Mouse (Mus musculus) MEL (cell line): Measurements from ENCODE around the gene Pomt2. TPM values are rescaled to one million over a fixed set of nuclear protein-coding genes. Genes with fewer than 3 reads are reported as not detected.

ENCODE experiments used
- DNase-seq: peaks from one replicate; pipeline ENCODE4 v3.0.0; 2011; ENCODE audit warnings: low read depth, low spot score
- H3K27ac ChIP-seq: 2 replicates; pipeline ENCODE4 v1.5.1; 2012; ENCODE audit warnings: low read depth, mild to moderate bottlenecking, control low read depth, low read length, moderate library complexity; ENCODE audit not compliant: control insufficient read depth
- H3K27me3 ChIP-seq, 2 experiments: fragments of 150-350 bp in 1 of 2; sonication (generic) in 1 of 2; 2 replicates each; pipeline ENCODE4 v1.6.1; 2012; ENCODE audit warnings: low read length in 2 of 2, mild to moderate bottlenecking in 2 of 2, improper control_type of control experiment in 1 of 2, moderate library complexity in 1 of 2; ENCODE audit not compliant: insufficient read depth in 2 of 2, control insufficient read depth in 1 of 2
- H3K36me3 ChIP-seq, 2 experiments: 2 replicates each; pipeline ENCODE4 v1.6.1; 2012 to 2014; ENCODE audit warnings: low read length in 2 of 2, improper control_type of control experiment in 1 of 2, inconsistent platforms in 1 of 2, mild to moderate bottlenecking in 1 of 2; ENCODE audit not compliant: insufficient read depth in 2 of 2, control insufficient read depth in 1 of 2
- H3K4me1 ChIP-seq, 2 experiments: fragments of 150-350 bp in 1 of 2; sonication (generic) in 1 of 2; 2 replicates each; pipeline ENCODE4 v1.6.1; 2012; ENCODE audit warnings: low read length in 2 of 2, improper control_type of control experiment in 1 of 2, mild to moderate bottlenecking in 1 of 2; ENCODE audit not compliant: insufficient read depth in 2 of 2, control insufficient read depth in 1 of 2
- H3K4me3 ChIP-seq, 2 experiments: fragments of 150-350 bp in 1 of 2; sonication (generic) in 1 of 2; 2 replicates each; pipeline ENCODE4 v1.5.1; 2012; ENCODE audit warnings: low read depth in 2 of 2, low read length in 2 of 2, mild to moderate bottlenecking in 2 of 2, moderate library complexity in 2 of 2, control low read depth in 1 of 2, improper control_type of control experiment in 1 of 2; ENCODE audit not compliant: control insufficient read depth in 1 of 2, insufficient read depth in 1 of 2
- H3K79me2 ChIP-seq: 2 replicates; pipeline ENCODE4 v1.6.1; 2012; ENCODE audit warnings: mild to moderate bottlenecking, low read length, moderate library complexity; ENCODE audit not compliant: control insufficient read depth, poor library complexity, insufficient read depth
- H3K9ac ChIP-seq: 2 replicates; pipeline ENCODE4 v1.6.1; 2012; ENCODE audit warnings: low read depth, mild to moderate bottlenecking, control low read depth, low read length, moderate library complexity; ENCODE audit not compliant: control insufficient read depth, poor library complexity, severe bottlenecking
- H3K9me3 ChIP-seq: fragments of 150-350 bp; sonication (generic); replicated peaks from 2 replicates; pipeline ENCODE4 v1.6.1; 2012; ENCODE audit warnings: mild to moderate bottlenecking, low read length, improper control_type of control experiment, moderate library complexity; ENCODE audit not compliant: insufficient read depth
- CTCF ChIP-seq, 3 experiments: IDR thresholded peaks in 2 of 3; conservative IDR thresholded peaks in 1 of 3; 2 replicates each; pipeline ENCODE4 v1.5.1; 2011 to 2012; ENCODE audit warnings: low read length in 3 of 3, low read depth in 2 of 3, mild to moderate bottlenecking in 2 of 3, improper control_type of control experiment in 1 of 3, inconsistent platforms in 1 of 3, mixed read lengths in 1 of 3, moderate library complexity in 1 of 3; ENCODE audit not compliant: control insufficient read depth in 1 of 3, insufficient read depth in 1 of 3, poor library complexity in 1 of 3, severe bottlenecking in 1 of 3
- E2F4 ChIP-seq: IDR thresholded peaks from 2 replicates; pipeline ENCODE4 v1.6.1; 2011; ENCODE audit warnings: low read depth, low read length, improper control_type of control experiment, borderline replicate concordance
- ELF1 ChIP-seq: IDR thresholded peaks from 2 replicates; pipeline ENCODE4 v1.6.1; 2014; ENCODE audit warnings: low read depth, mild to moderate bottlenecking, inconsistent platforms, low read length, improper control_type of control experiment, moderate library complexity
- GABPA ChIP-seq: IDR thresholded peaks from 2 replicates; pipeline ENCODE4 v1.6.1; 2012; ENCODE audit warnings: low read depth, mild to moderate bottlenecking, inconsistent platforms, low read length, improper control_type of control experiment, moderate library complexity
- JUND ChIP-seq: IDR thresholded peaks from 2 replicates; pipeline ENCODE4 v1.6.1; 2011; ENCODE audit warnings: low read depth, mild to moderate bottlenecking, improper control_type of control experiment, low read length
- KAT2A ChIP-seq: conservative IDR thresholded peaks from 2 replicates; pipeline ENCODE4 v1.6.1; 2012; ENCODE audit warnings: low read depth, low read length, improper control_type of control experiment, inconsistent platforms
- MAFK ChIP-seq: IDR thresholded peaks from 2 replicates; pipeline ENCODE4 v1.6.1; 2011; ENCODE audit warnings: low read depth, mild to moderate bottlenecking, low read length, improper control_type of control experiment, borderline replicate concordance
- MAZ ChIP-seq: IDR thresholded peaks from 2 replicates; pipeline ENCODE4 v1.6.1; 2012; ENCODE audit warnings: low read depth, mild to moderate bottlenecking, inconsistent platforms, low read length, improper control_type of control experiment
- MEF2A ChIP-seq: IDR thresholded peaks from 2 replicates; pipeline ENCODE4 v1.6.1; 2014; ENCODE audit warnings: low read depth, mild to moderate bottlenecking, inconsistent platforms, low read length, improper control_type of control experiment; ENCODE audit not compliant: poor library complexity, insufficient replicate concordance, severe bottlenecking; ENCODE audit errors: extremely low read depth
- MYB ChIP-seq: IDR thresholded peaks from 2 replicates; pipeline ENCODE4 v1.6.1; 2011; ENCODE audit warnings: mild to moderate bottlenecking, low read depth, low read length, improper control_type of control experiment
- MYC ChIP-seq: IDR thresholded peaks from 2 replicates; pipeline ENCODE4 v1.6.1; 2011; ENCODE audit warnings: low read depth, mild to moderate bottlenecking, low read length, improper control_type of control experiment, moderate library complexity
- POLR2AphosphoS5 ChIP-seq: IDR thresholded peaks from 2 replicates; pipeline ENCODE4 v1.6.1; 2012; ENCODE audit warnings: low read depth, borderline replicate concordance, mild to moderate bottlenecking, inconsistent platforms, low read length, moderate library complexity, mixed read lengths
- RAD21 ChIP-seq: IDR thresholded peaks from 2 replicates; pipeline ENCODE4 v1.6.1; 2011; ENCODE audit warnings: mild to moderate bottlenecking, low read depth, low read length, improper control_type of control experiment
- RCOR1 ChIP-seq: IDR thresholded peaks from 2 replicates; pipeline ENCODE4 v1.6.1; 2012; ENCODE audit warnings: low read depth, mild to moderate bottlenecking, inconsistent platforms, low read length, improper control_type of control experiment
- SIN3A ChIP-seq: IDR thresholded peaks from 2 replicates; pipeline ENCODE4 v1.6.1; 2012; ENCODE audit warnings: low read length, improper control_type of control experiment, inconsistent platforms
- TBP ChIP-seq: IDR thresholded peaks from 2 replicates; pipeline ENCODE4 v1.8.0; 2011; ENCODE audit warnings: low read depth, low read length, improper control_type of control experiment
- TCF12 ChIP-seq: IDR thresholded peaks from 2 replicates; pipeline ENCODE4 v1.6.1; 2014; ENCODE audit warnings: low read depth, mild to moderate bottlenecking, inconsistent platforms, low read length, improper control_type of control experiment, moderate library complexity
- UBTF ChIP-seq: IDR thresholded peaks from 2 replicates; pipeline ENCODE4 v1.6.1; 2012; ENCODE audit warnings: low read depth, mild to moderate bottlenecking, inconsistent platforms, low read length, improper control_type of control experiment, moderate library complexity, borderline replicate concordance; ENCODE audit not compliant: insufficient read depth
- ZC3H11A ChIP-seq: IDR thresholded peaks from 2 replicates; pipeline ENCODE4 v1.6.1; 2012; ENCODE audit warnings: low read depth, mild to moderate bottlenecking, inconsistent platforms, low read length, improper control_type of control experiment
- ZNF384 ChIP-seq: IDR thresholded peaks from 2 replicates; pipeline ENCODE4 v1.6.1; 2012; ENCODE audit warnings: low read depth, mild to moderate bottlenecking, inconsistent platforms, low read length, improper control_type of control experiment
- polyA plus RNA-seq, 2 experiments: library from polyadenylated mRNA; stranded (reverse) in 1 of 2; unstranded in 1 of 2; fragments of >175 nt in 1 of 2; fragments of >200 nt in 1 of 2; gene quantifications; 2 replicates each; pipeline versions ENCODE4 v1.2.1 to v1.2.4; 2012; ENCODE audit warnings: low replicate concordance in 2 of 2, low read depth in 1 of 2; ENCODE audit not compliant: insufficient read length in 2 of 2, insufficient read depth in 1 of 2, missing spikeins in 1 of 2
- total RNA-seq: library from RNA; depleted of rRNA; stranded (reverse); fragments of 300-350 nt; gene quantifications from 2 replicates; pipeline ENCODE4 v1.2.3, GENCODE M21; 2012

Gene Pomt2
- total and polyA plus RNA-seq, 3 experiments = 11.1 to 12.9 TPM; not detected in 1

DNA sequence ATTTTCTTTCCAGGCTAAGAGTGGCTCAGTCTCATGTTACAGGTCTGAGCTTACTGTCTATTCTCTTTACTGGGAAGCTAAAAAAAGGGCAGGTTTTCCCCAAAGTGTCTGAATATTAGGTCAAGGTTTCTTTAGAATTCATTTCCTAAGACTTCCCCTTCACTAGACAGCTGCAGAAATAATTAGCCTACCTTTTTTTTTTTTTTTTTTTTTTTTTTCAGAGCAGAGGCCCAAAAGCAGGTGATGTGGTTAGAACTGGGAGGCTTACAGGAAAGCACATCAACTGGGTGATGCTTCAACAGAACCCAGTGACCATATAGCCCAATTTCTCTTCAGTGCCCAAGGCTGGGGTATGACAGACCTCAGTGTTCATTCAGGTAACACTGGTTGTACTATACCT is 48.5 kb upstream of the Pomt2 start:
- TF ChIP-seq CTCF (IDR thresholded peaks at IDR 0.05 in 2 of 3, conservative IDR thresholded peaks at IDR 0.05 in 1 of 3; ENCODE audit: control insufficient read depth in 1 of 3, insufficient read depth in 1 of 3, low read depth in 2 of 3, low read length in 3 of 3, poor library complexity in 1 of 3, severe bottlenecking in 1 of 3) = no peak
- TF ChIP-seq ZNF384 = 0 out of 2 replicates have a peak, but pooled peaks have one; percentile 41
- no peak for TF ChIP-seq TBP
- Histone ChIP-seq H3K36me3 (peaks cover 0 to 29% of the 10 kb centered on the region in 2 experiments; a peak in 2 of 4 replicates), H3K9me3 (no peaks in the 10 kb centered on the region), H3K27me3 (no peaks in the 10 kb centered on the region), H3K27ac (no peak overlapping the region), H3K4me3 (no peak overlapping the region), H3K79me2 (peaks cover 17% of the 10 kb centered on the region), H3K9ac (no peak overlapping the region), H3K4me1 (peaks cover 10 to 26% of the 10 kb centered on the region in 2 experiments)
- DNase-seq = no peak

DNA sequence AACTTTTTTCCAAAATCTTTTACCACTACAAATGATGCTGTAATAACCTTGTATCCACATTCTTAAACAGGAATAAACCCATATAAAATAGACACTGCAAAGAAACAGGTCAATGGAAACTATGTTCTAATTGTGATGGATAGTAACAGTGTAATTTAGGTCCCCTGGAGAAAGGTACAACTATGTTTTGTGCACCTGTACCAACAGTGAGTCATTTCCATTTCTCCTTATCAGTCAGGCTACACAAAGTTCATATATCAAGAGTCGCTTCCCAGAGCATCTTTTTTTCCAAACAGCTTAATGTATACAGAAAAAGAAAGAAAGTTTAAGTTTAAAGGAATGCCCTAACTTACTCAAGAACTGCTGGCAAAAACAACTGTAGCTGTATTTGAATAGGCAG is 47.3 kb upstream of the Pomt2 start:
- H3K9ac ChIP-seq = no peak overlapping the region
- no peak for DNase-seq
- no peaks in the 10 kb centered on the region for H3K9me3 ChIP-seq
- peaks cover 17% of the 10 kb centered on the region for H3K79me2 ChIP-seq
- H3K4me1 ChIP-seq = peaks cover 12 to 31% of the 10 kb centered on the region in 2 experiments
- H3K27ac ChIP-seq = no peak overlapping the region
- no peak for TF ChIP-seq TCF12
- TF ChIP-seq JUND = no peak
- no peak for TF ChIP-seq E2F4
- TF ChIP-seq TBP = no peak
- no peak for TF ChIP-seq MEF2A
- no peak for TF ChIP-seq ELF1
- TF ChIP-seq KAT2A = no peak
- no peak for TF ChIP-seq ZC3H11A
- no peak for TF ChIP-seq SIN3A
- no peak for TF ChIP-seq RCOR1
- no peak for TF ChIP-seq UBTF
- TF ChIP-seq GABPA = no peak
- TF ChIP-seq POLR2AphosphoS5 = no peak
- TF ChIP-seq MAZ = no peak
- TF ChIP-seq MYB = no peak
- no peak for TF ChIP-seq ZNF384
- TF ChIP-seq RAD21 = no peak
- no peak for TF ChIP-seq MYC
- TF ChIP-seq MAFK = no peak
- no peak overlapping the region for H3K4me3 ChIP-seq
- H3K27me3 ChIP-seq = no peaks in the 10 kb centered on the region
- H3K36me3 ChIP-seq = peaks cover 0 to 29% of the 10 kb centered on the region in 2 experiments; a peak in 2 of 4 replicates
